Mouse (Mus musculus) brain, embryonic 14.5 days (tissue): ENCODE measurements around the gene Chtf18. TPM values are rescaled to one million over a fixed set of nuclear protein-coding genes. Genes with fewer than 3 reads are reported as not detected.

Experiments used
- DNase-seq: peaks from one replicate; pipeline ENCODE4 v3.0.0-alpha.2; 2011; ENCODE audit warnings: low read depth
- CTCF ChIP-seq: fragments of 200-500 bp; IDR thresholded peaks from 2 replicates; pipeline ENCODE4 v1.5.1; 2012; ENCODE audit warnings: inconsistent platforms, mild to moderate bottlenecking, moderate library complexity, borderline replicate concordance; ENCODE audit not compliant: insufficient read depth, insufficient read length; ENCODE audit errors: extremely low read depth
- POLR2A ChIP-seq: fragments of 200-500 bp; IDR thresholded peaks from 2 replicates; pipeline ENCODE4 v1.6.1; 2012; ENCODE audit warnings: mild to moderate bottlenecking, inconsistent platforms, borderline replicate concordance; ENCODE audit not compliant: poor library complexity, insufficient read depth, insufficient read length, severe bottlenecking; ENCODE audit errors: extremely low read depth
- polyA plus RNA-seq: library from polyadenylated mRNA; depleted of rRNA; stranded (reverse); fragments of >200 nt; gene quantifications from 2 replicates; pipeline ENCODE4 v1.2.3, GENCODE M21; 2012; rRNA removed

Gene Chtf18
- 12.4 and 18.7 TPM in 2 replicates for polyA plus RNA-seq

GRCm38 (mm10) chr17:25727265-25728008 is at the start of gene Chtf18, which contains the start of gene Rpusd1:
Gene Chtf18, minus strand, starts transcription at chr17:25727419.
Gene Rpusd1, plus strand, starts transcription at chr17:25727670.
- peak; percentile 100 for DNase-seq
- TF ChIP-seq POLR2A, result peak; percentile 38; the same call in 1 of the 2 replicates
- no peak for TF ChIP-seq CTCF

- DNase-seq, result no peak
- TF ChIP-seq POLR2A (no peak), CTCF (no peak)
Measured at GRCm38 (mm10) chr17:25775318-25776062, 48.3 kb upstream of the Chtf18 start.

- peak; percentile 99 for DNase-seq
- TF ChIP-seq CTCF (peak; percentile 96), POLR2A (peak; percentile 65; the same call in 1 of the 2 replicates)
Measured at GRCm38 (mm10) chr17:25773549-25774120, 46.4 kb upstream of the Chtf18 start, which contains the start of gene Narfl. Gene Narfl, plus strand, starts transcription at chr17:25773776.

- no peak for DNase-seq
- TF ChIP-seq POLR2A (no peak), CTCF (no peak)
Measured at GRCm38 (mm10) chr17:25769331-25769730, 42.1 kb upstream of the Chtf18 start.

GRCm38 (mm10) chr17:25765886-25766285 is 38.7 kb upstream of the Chtf18 start:
- peak; percentile 87 for DNase-seq
- no peak for TF ChIP-seq CTCF
- TF ChIP-seq POLR2A, result no peak

- no peak for TF ChIP-seq CTCF
- no peak for TF ChIP-seq POLR2A
- no peak for DNase-seq
Measured at GRCm38 (mm10) chr17:25762591-25762990, 35.4 kb upstream of the Chtf18 start.

- TF ChIP-seq POLR2A (no peak), CTCF (no peak)
- no peak for DNase-seq
Measured at GRCm38 (mm10) chr17:25761561-25761970, 34.3 kb upstream of the Chtf18 start.

GRCm38 (mm10) chr17:25760148-25760547 is 32.9 kb upstream of the Chtf18 start:
- TF ChIP-seq CTCF, result no peak
- no peak for TF ChIP-seq POLR2A
- no peak for DNase-seq

GRCm38 (mm10) chr17:25757691-25758090 is 30.5 kb upstream of the Chtf18 start:
- no peak for DNase-seq
- TF ChIP-seq CTCF (no peak), POLR2A (no peak)

GRCm38 (mm10) chr17:25756378-25757242 is 29.4 kb upstream of the Chtf18 start:
- TF ChIP-seq CTCF (no peak), POLR2A (no peak)
- DNase-seq, result no peak

GRCm38 (mm10) chr17:25755627-25756377 is 28.6 kb upstream of the Chtf18 start:
- TF ChIP-seq POLR2A, result no peak
- no peak for TF ChIP-seq CTCF
- no peak for DNase-seq
